ENCODE assay signal across 29 mouse cellular contexts in the genomic region with DNA sequence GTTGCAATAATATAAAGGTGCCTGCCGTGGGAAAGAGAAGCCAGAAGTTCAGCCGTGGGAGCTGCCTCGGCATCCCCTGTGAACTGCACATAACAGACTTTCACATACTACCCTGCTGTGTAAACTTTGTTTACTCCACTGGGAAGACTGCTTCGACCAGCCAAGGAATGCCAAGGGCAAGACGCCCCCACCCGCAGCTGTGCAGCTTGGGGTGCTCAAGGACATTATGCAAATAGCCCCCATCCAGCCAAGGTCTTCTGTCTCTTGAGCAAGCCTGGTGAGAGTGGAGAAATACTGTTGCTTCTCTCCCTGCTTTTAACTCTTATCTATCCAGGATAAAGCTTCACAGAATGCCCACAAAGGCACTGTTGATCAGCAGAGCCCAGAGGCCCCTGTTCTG. TPM values are rescaled to one million over a fixed set of nuclear protein-coding genes. Genes with fewer than 3 reads are reported as not detected.
A peak's percentile ranks its signal among the peaks of the same experiment; 100 is the strongest.
DNase-seq lines count a peak whose midpoint lies in the region; ATAC-seq and TF ChIP-seq lines count a peak whose summit lies in the region.
"Had no signal": no experiment of that assay in that cellular context is flagged by ENCODE, and none has a peak within 500 bp of the region (broad histone marks: within the 10 kb centered on the region; RNA-seq: fewer than 3 reads in every experiment).

No protein-coding gene starts in this region.

- TF ChIP-seq POLR2A in lung, adult 2 months (IDR thresholded peaks at IDR 0.05; ENCODE audit: borderline replicate concordance, extremely low read depth, low read depth, low read length): no peak

- no peaks in the 10 kb centered on the region for H3K4me1 ChIP-seq in lung, adult 2 months (ENCODE audit: control insufficient read depth, insufficient read depth, low read length)
- H3K4me1 ChIP-seq: embryonic facial prominence, embryonic 15.5 days; hindbrain, embryonic 13.5 days; intestine, embryonic 15.5 days; liver, embryonic 13.5 days; lung, embryonic 15.5 days; midbrain, embryonic 15.5 days had no signal

- intact Hi-C loops in left cerebral cortex, postnatal 14 days (cut with DNase I): loop anchor here (5.0 kb wide), 1 partner anchor 36 kb away; no protein-coding TSS in a partner anchor

- no peak for ATAC-seq in megakaryocyte-erythroid progenitor cell, adult 5-6 weeks (replicated peaks; ENCODE audit: low FRiP score, low TSS enrichment, poor library complexity, severe bottlenecking)
- ATAC-seq: activated CD4-positive, CD25-positive, alpha-beta regulatory T cell, adult 4 months; intestine, embryonic 15.5 days; midbrain, embryonic 15.5 days had no signal

- no peak for TF ChIP-seq CTCF in lung, adult 2 months (IDR thresholded peaks at IDR 0.05; ENCODE audit: insufficient read depth, low read length)

- WGBS in lung, adult 2 months: 60% methylated on average over 6 of the region's 6 CpGs

- DNase-seq in lung, postnatal 36 days: peak; percentile 3
- DNase-seq in lung, adult 2 months: no peak
- DNase-seq in adrenal gland, adult (ENCODE audit: inconsistent age in 2 of 2, low spot score in 1 of 2): peak; percentile 91 to 95
- DNase-seq in adrenal gland, postnatal 36 days: peak; percentile 88 to 89
- DNase-seq in left cerebral cortex, postnatal 14 days (ENCODE audit: low spot score in 2 of 2): no peak
- DNase-seq in spleen, postnatal 36 days (ENCODE audit: low spot score in 2 of 2): no peak
- DNase-seq: B cell, adult 2 months; cerebellum, adult 18-20 months; cerebellum, postnatal 25 days; liver, embryonic 13.5 days; right cerebral cortex, adult 18-20 months had no signal

- no peak overlapping the region for H3K4me3 ChIP-seq in lung, adult 2 months (replicated peaks; ENCODE audit: extremely low read depth, low read depth, low read length)
- H3K4me3 ChIP-seq: embryonic facial prominence, embryonic 15.5 days; heart, embryonic 12.5 days; hindbrain, embryonic 13.5 days; intestine, embryonic 15.5 days; limb, embryonic 13.5 days; liver, embryonic 13.5 days; lung, embryonic 15.5 days; megakaryocyte, embryonic 14.5 days; midbrain, embryonic 15.5 days had no signal

RNA-seq across cellular contexts. Expression of gene Akr1cl, which starts 8.2 kb away (rescaled TPM):
- polyA plus RNA-seq in lung, adult 2 months (2012; rRNA removed): not detected in 2 replicates
- 1,000 to 10,000 TPM in 1 of 2 experiments, 100 to 1,000 TPM in 1; 477 to 1,743 TPM for total RNA-seq in adrenal gland, postnatal 36 days (2021)
- total RNA-seq in left cerebral cortex, postnatal 14 days (2021): not detected
- not detected in 2 replicates for total RNA-seq in megakaryocyte-erythroid progenitor cell, adult 5-6 weeks (2014; fragmentation: Nextera tagmentation)
- total RNA-seq in megakaryocyte-erythroid progenitor cell, adult 5-6 weeks (2017): not detected in 2 replicates
- total RNA-seq: granulocyte monocyte progenitor cell, adult 5-6 weeks; heart, postnatal 25 days; layer of hippocampus, postnatal 14 days; neutrophil, adult 5-6 weeks had no signal
- polyA plus RNA-seq: forebrain, embryonic 11.5 days; hindbrain, embryonic 13.5 days; kidney, embryonic 14.5 days; liver, embryonic 13.5 days; midbrain, embryonic 15.5 days; stomach, embryonic 14.5 days had no signal

RNA-seq across cellular contexts. Expression of gene Cryge, which starts 10.1 kb away (rescaled TPM):
- not detected in 2 replicates for polyA plus RNA-seq in lung, adult 2 months (2012; rRNA removed)
- not detected for total RNA-seq in adrenal gland, postnatal 36 days (2021)
- not detected for total RNA-seq in left cerebral cortex, postnatal 14 days (2021)
- not detected in 2 replicates for total RNA-seq in megakaryocyte-erythroid progenitor cell, adult 5-6 weeks (2014; fragmentation: Nextera tagmentation)
- not detected in 2 replicates for total RNA-seq in megakaryocyte-erythroid progenitor cell, adult 5-6 weeks (2017)
- total RNA-seq: gastrocnemius, adult 8-10 months; granulocyte monocyte progenitor cell, adult 5-6 weeks; heart, postnatal 25 days; layer of hippocampus, postnatal 14 days; neutrophil, adult 5-6 weeks had no signal
- polyA plus RNA-seq: activated CD4-positive, CD25-positive, alpha-beta regulatory T cell, adult 4 months; heart, embryonic 12.5 days; hindbrain, embryonic 13.5 days; intestine, embryonic 15.5 days; kidney, embryonic 14.5 days; limb, embryonic 13.5 days; liver, embryonic 13.5 days; lung, embryonic 15.5 days; midbrain, embryonic 15.5 days; stomach, embryonic 14.5 days had no signal

RNA-seq across cellular contexts. Expression of gene Crygd, which starts 22.4 kb away (rescaled TPM):
- polyA plus RNA-seq in lung, adult 2 months (2012; rRNA removed): not detected in 2 replicates
- total RNA-seq in adrenal gland, postnatal 36 days (2021): not detected
- not detected for total RNA-seq in left cerebral cortex, postnatal 14 days (2021)
- not detected in 2 replicates for total RNA-seq in megakaryocyte-erythroid progenitor cell, adult 5-6 weeks (2014; fragmentation: Nextera tagmentation)
- total RNA-seq in megakaryocyte-erythroid progenitor cell, adult 5-6 weeks (2017): not detected in 2 replicates
- total RNA-seq: gastrocnemius, adult 8-10 months; granulocyte monocyte progenitor cell, adult 5-6 weeks; heart, postnatal 25 days; layer of hippocampus, postnatal 14 days; neutrophil, adult 5-6 weeks had no signal
- polyA plus RNA-seq: activated CD4-positive, CD25-positive, alpha-beta regulatory T cell, adult 4 months; forebrain, embryonic 11.5 days; heart, embryonic 12.5 days; hindbrain, embryonic 13.5 days; intestine, embryonic 15.5 days; kidney, embryonic 14.5 days; limb, embryonic 13.5 days; liver, embryonic 13.5 days; lung, embryonic 15.5 days; midbrain, embryonic 15.5 days; stomach, embryonic 14.5 days had no signal

RNA-seq across cellular contexts. Expression of gene Crygc, which starts 32.7 kb away (rescaled TPM):
- polyA plus RNA-seq in lung, adult 2 months (2012; rRNA removed): not detected in 2 replicates
- not detected for total RNA-seq in adrenal gland, postnatal 36 days (2021)
- total RNA-seq in left cerebral cortex, postnatal 14 days (2021): not detected
- not detected in 2 replicates for total RNA-seq in megakaryocyte-erythroid progenitor cell, adult 5-6 weeks (2014; fragmentation: Nextera tagmentation)
- not detected in 2 replicates for total RNA-seq in megakaryocyte-erythroid progenitor cell, adult 5-6 weeks (2017)
- total RNA-seq: gastrocnemius, adult 8-10 months; granulocyte monocyte progenitor cell, adult 5-6 weeks; heart, postnatal 25 days; layer of hippocampus, postnatal 14 days; neutrophil, adult 5-6 weeks had no signal
- polyA plus RNA-seq: activated CD4-positive, CD25-positive, alpha-beta regulatory T cell, adult 4 months; heart, embryonic 12.5 days; hindbrain, embryonic 13.5 days; intestine, embryonic 15.5 days; kidney, embryonic 14.5 days; limb, embryonic 13.5 days; liver, embryonic 13.5 days; lung, embryonic 15.5 days; midbrain, embryonic 15.5 days; stomach, embryonic 14.5 days had no signal

RNA-seq across cellular contexts. Expression of gene Crygb, which starts 41.3 kb away (rescaled TPM):
- not detected in 2 replicates for polyA plus RNA-seq in lung, adult 2 months (2012; rRNA removed)
- not detected for total RNA-seq in adrenal gland, postnatal 36 days (2021)
- not detected for total RNA-seq in left cerebral cortex, postnatal 14 days (2021)
- total RNA-seq in megakaryocyte-erythroid progenitor cell, adult 5-6 weeks (2014; fragmentation: Nextera tagmentation): not detected in 2 replicates
- total RNA-seq in megakaryocyte-erythroid progenitor cell, adult 5-6 weeks (2017): not detected in 2 replicates
- total RNA-seq: gastrocnemius, adult 8-10 months; granulocyte monocyte progenitor cell, adult 5-6 weeks; heart, postnatal 25 days; layer of hippocampus, postnatal 14 days; neutrophil, adult 5-6 weeks had no signal
- polyA plus RNA-seq: activated CD4-positive, CD25-positive, alpha-beta regulatory T cell, adult 4 months; forebrain, embryonic 11.5 days; hindbrain, embryonic 13.5 days; intestine, embryonic 15.5 days; kidney, embryonic 14.5 days; liver, embryonic 13.5 days; lung, embryonic 15.5 days; midbrain, embryonic 15.5 days had no signal

Comparison
In these comparisons a context has a peak if more than half of its experiments do, and no peak if none do; other contexts are left out.
1. DNase-seq: peak in lung, postnatal 36 days (single experiment), adrenal gland, adult (2 of 2) and adrenal gland, postnatal 36 days (2 of 2); none in lung, adult 2 months (single experiment), left cerebral cortex, postnatal 14 days (0 of 2) and spleen, postnatal 36 days (0 of 2).
2. RNA of gene Akr1cl, which starts 8.2 kb away (total RNA-seq): 477 to 1,743 TPM in adrenal gland, postnatal 36 days; not detected in left cerebral cortex, postnatal 14 days and not detected in megakaryocyte-erythroid progenitor cell, adult 5-6 weeks; every median in the first group is over 100 times any median in the second.